Mouse (Mus musculus) hindbrain, postnatal 0 days (tissue): ENCODE results near the gene Hnf1b. TPM values are rescaled to one million over a fixed set of nuclear protein-coding genes. Genes with fewer than 3 reads are reported as not detected.

ENCODE experiments used
- ATAC-seq: fragments of 200-750 bp; cut with Nextera tagmentation; 2 replicates; pipeline ENCODE4 v1.8.0; 2017; ENCODE audit warnings: mild to moderate bottlenecking, moderate TSS enrichment, moderate library complexity
- DNase-seq: peaks from one replicate; pipeline ENCODE4 v3.0.0-alpha.2; 2015; ENCODE audit warnings: low spot score
- H3K27ac ChIP-seq: fragments of 300-500 bp; sonication (generic); 2 replicates; pipeline ENCODE4 v1.5.1; 2014; ENCODE audit warnings: mild to moderate bottlenecking
- H3K27me3 ChIP-seq: fragments of 300-500 bp; sonication (generic); 2 replicates; pipeline ENCODE4 v1.6.1; 2014; ENCODE audit warnings: low read length, mixed read lengths; ENCODE audit not compliant: insufficient read depth
- H3K36me3 ChIP-seq: fragments of 300-500 bp; sonication (generic); 2 replicates; pipeline ENCODE4 v1.6.1; 2014; ENCODE audit warnings: low read length, mixed read lengths; ENCODE audit not compliant: insufficient read depth
- H3K4me1 ChIP-seq: fragments of 300-500 bp; sonication (generic); 2 replicates; pipeline ENCODE4 v1.6.1; 2014; ENCODE audit warnings: antibody characterized with exemption, low read length, mixed read lengths; ENCODE audit not compliant: insufficient read depth
- H3K4me2 ChIP-seq: fragments of 300-500 bp; sonication (generic); 2 replicates; pipeline ENCODE4 v1.6.1; 2014; ENCODE audit warnings: low read depth, mild to moderate bottlenecking, low read length, moderate library complexity, mixed read lengths
- H3K4me3 ChIP-seq: fragments of 300-500 bp; sonication (generic); 2 replicates; pipeline ENCODE4 v1.5.1; 2014; ENCODE audit warnings: low read length
- H3K9ac ChIP-seq: fragments of 300-500 bp; sonication (generic); replicated peaks from 2 replicates; pipeline ENCODE4 v1.6.1; 2014; ENCODE audit warnings: mild to moderate bottlenecking, low read length, moderate library complexity, mixed read lengths
- H3K9me3 ChIP-seq: fragments of 300-500 bp; sonication (generic); 2 replicates; pipeline ENCODE4 v1.6.1; 2016; ENCODE audit warnings: low read length, mixed read lengths
- CTCF ChIP-seq: IDR thresholded peaks from 2 replicates; pipeline ENCODE4 v1.5.1; 2016; ENCODE audit warnings: antibody characterized with exemption, control low read depth, low read depth
- WGBS: fragments of 180-500 bp; shearing (Covaris S2); extraction: QIAGEN DNeasy Blood & Tissue Kit; methylation state at CpG from one replicate; pipeline ENCODE4 v1.1.7; 2014; 5-methylcytosine and 5-hydroxymethylcytosine counted together
- polyA plus RNA-seq: library from polyadenylated mRNA; unstranded; fragments of >200 nt; fragmentation: Nextera tagmentation; extraction: Ambion mirVana; gene quantifications from 2 replicates; pipeline ENCODE4 v1.2.1, GENCODE M21; 2015
- total RNA-seq: library from RNA; depleted of rRNA; stranded (reverse); fragments of >200 nt; gene quantifications from 2 replicates; pipeline ENCODE4 v1.2.3, GENCODE M21; 2014

The Hnf1b gene
- total and polyA plus RNA-seq, 2 experiments from 2014 or later, result 0.30 TPM; not detected in 1

DNA sequence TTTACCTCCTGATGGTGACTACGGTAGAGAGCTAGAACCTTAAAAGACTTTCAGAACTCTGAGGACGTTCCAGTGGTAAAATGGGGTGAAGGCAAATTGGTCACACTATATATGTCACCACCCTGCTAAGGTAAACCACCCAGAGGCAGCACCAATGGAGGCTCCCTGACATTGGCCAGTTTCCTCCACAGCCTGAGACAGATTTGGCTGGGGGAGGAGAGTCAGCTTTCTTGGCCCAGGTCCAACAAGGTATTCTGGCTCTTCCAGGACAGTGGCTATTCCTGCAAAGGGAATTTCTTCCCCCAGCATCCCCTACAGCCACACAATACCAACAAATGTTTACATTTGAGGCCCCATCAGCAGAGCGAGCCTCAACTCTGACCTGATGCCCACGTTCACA is 31.9 kb upstream of the Hnf1b start:
- no peak overlapping the region for H3K4me3 ChIP-seq
- TF ChIP-seq CTCF, result no peak
- no peak overlapping the region for H3K4me2 ChIP-seq
- no peak overlapping the region for H3K9ac ChIP-seq
- WGBS, result 84% methylated on average over 4 of the region's 4 CpGs
- ATAC-seq, result no peak
- no peak overlapping the region for H3K27ac ChIP-seq
- no peak for DNase-seq
- no peaks in the 10 kb centered on the region for H3K36me3 ChIP-seq
- H3K27me3 ChIP-seq, result no peaks in the 10 kb centered on the region
- H3K9me3 ChIP-seq, result no peaks in the 10 kb centered on the region
- no peaks in the 10 kb centered on the region for H3K4me1 ChIP-seq

DNA sequence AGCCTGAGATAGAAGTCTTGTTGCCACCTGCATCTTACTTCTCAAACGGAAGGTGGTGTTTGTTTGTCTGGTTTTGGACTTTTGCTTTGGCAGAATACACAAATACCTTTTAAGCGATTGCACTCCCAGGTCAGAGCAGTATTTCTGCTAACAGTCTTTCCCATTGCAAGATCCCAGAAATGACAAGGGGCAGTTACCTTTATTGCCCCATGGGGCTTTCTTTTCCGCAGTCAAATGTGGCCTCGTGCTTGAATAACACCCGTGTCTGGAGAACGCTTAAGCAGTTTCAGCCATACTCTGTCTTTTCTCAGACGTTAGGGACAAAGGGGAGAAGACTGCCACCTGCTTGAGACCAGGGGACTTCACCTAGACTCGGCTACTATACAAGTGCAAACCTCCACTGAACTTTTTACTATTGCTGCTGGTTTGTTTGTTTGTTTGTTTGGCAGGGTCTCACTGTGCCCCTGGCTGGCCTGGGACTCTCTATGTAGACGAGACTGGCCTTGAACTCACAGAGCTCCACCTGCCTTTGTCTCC is 31.2 kb upstream of the Hnf1b start:
- no peaks in the 10 kb centered on the region for H3K36me3 ChIP-seq
- no peak overlapping the region for H3K4me3 ChIP-seq
- ATAC-seq, result no peak
- no peak for DNase-seq
- H3K4me1 ChIP-seq, result no peaks in the 10 kb centered on the region
- H3K9ac ChIP-seq, result no peak overlapping the region
- no peak overlapping the region for H3K27ac ChIP-seq
- no peaks in the 10 kb centered on the region for H3K9me3 ChIP-seq
- 60% methylated on average over 9 of the region's 9 CpGs for WGBS
- H3K27me3 ChIP-seq, result no peaks in the 10 kb centered on the region
- H3K4me2 ChIP-seq, result no peak overlapping the region
- TF ChIP-seq CTCF, result no peak

DNA sequence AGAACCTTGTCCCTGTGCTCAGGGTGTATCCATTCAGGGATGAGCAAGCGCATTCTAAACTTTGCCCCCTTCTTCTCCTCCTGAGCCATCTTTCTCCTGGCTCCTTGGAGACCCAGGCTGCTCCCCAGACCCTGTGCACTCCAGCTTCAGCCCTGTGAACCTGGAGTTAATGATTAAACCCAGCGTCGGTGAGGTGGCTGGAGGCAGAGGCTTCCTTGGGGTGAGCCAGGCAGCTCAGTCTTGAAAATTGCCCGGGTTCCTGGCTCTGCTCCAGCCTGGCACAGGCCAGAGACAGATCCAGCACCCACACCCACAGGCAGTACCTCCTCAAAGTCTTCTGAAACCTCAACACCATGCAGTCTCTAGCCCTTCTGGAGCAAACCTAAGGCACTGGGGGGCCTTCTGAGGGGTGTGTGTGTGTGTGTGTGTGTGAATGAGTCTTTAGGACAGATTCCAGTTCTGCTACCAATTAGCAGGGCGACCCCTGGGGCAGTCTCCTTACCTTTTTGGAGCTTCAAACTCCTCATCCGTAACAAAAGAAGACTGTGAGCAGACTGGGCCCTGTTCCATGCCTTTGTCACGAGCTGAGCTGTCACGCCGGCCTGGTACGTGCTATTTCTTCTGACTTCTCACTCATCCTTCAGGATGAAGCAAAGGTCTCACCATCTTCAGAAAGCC is 29.9 kb upstream of the Hnf1b start:
- Histone ChIP-seq H3K4me2 (no peak overlapping the region), H3K4me3 (no peak overlapping the region), H3K27me3 (no peaks in the 10 kb centered on the region), H3K36me3 (no peaks in the 10 kb centered on the region), H3K9me3 (no peaks in the 10 kb centered on the region), H3K4me1 (no peaks in the 10 kb centered on the region), H3K9ac (no peak overlapping the region), H3K27ac (no peak overlapping the region)
- DNase-seq (no peak), ATAC-seq (no peak)
- no peak for TF ChIP-seq CTCF
- WGBS, result 35% methylated on average over 10 of the region's 10 CpGs

DNA sequence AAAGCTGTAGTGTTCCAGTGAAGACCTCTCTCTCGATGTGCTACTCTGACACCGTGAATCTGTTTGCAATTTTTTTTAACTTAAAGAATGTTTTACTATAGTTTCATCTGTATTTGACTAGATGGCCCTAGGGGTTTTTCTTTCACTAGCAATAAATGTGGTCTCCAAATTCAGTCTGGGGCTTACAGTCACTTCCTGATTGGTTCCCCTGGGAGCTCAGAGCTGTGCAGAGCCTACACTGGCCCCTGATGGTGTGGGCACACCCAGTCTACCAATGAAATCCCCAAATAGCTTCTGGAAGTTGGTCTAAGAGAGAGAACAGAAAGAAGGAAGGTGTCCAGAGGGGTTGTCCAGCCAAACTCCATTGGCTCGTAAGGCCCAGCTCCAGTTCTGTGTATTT is 23.7 kb upstream of the Hnf1b start:
- no peak for ATAC-seq
- Histone ChIP-seq H3K4me3 (no peak overlapping the region), H3K9me3 (no peaks in the 10 kb centered on the region), H3K27ac (no peak overlapping the region), H3K4me2 (no peak overlapping the region), H3K36me3 (no peaks in the 10 kb centered on the region), H3K4me1 (no peaks in the 10 kb centered on the region), H3K27me3 (no peaks in the 10 kb centered on the region), H3K9ac (no peak overlapping the region)
- no peak for TF ChIP-seq CTCF
- WGBS, result 88% methylated on average over 3 of the region's 3 CpGs
- DNase-seq, result no peak

DNA sequence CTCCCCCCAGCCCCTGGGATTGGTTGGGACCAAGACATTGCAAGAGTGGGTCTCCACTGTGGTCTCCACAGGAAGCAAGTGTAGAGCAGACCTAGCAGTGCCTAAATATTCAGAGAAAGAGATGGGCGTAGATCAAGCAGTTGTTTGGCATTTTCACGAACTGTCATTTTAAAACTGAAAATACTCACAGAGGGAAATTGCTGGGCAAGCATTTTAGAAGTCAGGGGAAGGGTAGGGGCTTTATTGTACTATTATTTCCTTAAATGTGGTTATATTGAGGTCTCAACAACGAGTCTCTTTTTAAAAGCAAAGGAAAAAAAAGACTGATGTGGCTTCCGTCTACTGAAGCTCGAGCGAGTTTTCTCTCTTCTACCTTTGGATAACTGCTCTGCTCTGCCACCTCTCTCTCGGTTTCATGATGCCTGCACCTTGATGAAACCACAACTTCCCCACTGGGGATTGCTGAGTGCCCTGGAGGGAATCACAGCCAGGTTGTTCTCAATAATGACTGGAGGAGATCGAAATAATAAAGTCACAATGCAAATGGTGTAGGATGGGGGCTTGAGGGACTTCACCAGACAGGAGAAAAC is 21.2 kb upstream of the Hnf1b start:
- no peaks in the 10 kb centered on the region for H3K9me3 ChIP-seq
- H3K4me2 ChIP-seq, result no peak overlapping the region
- H3K4me1 ChIP-seq, result no peaks in the 10 kb centered on the region
- no peak overlapping the region for H3K4me3 ChIP-seq
- no peak overlapping the region for H3K27ac ChIP-seq
- ATAC-seq, result no peak
- H3K27me3 ChIP-seq, result no peaks in the 10 kb centered on the region
- no peaks in the 10 kb centered on the region for H3K36me3 ChIP-seq
- TF ChIP-seq CTCF, result no peak
- no peak for DNase-seq
- H3K9ac ChIP-seq, result no peak overlapping the region
- WGBS, result 85% methylated on average over 8 of the region's 8 CpGs

DNA sequence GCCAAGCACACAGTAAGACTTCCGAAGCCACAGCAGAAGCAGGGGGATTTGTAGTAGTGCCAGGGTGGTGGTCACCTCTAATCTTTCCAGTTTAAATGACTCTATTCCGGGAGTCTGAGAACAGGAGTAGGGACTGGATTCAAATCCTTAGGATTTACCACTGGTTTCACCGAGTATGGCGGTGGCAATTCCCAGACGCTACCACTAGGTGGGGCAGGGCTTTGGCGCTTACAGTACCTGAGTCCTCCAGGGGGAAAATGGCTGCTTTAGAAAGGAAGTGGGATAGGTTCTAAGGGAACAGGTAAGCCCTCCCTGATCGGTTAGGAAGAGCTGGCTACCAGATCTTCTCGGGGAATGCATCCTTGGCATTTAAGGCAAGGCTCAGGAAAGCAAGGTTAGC is 17.5 kb upstream of the Hnf1b start:
- Histone ChIP-seq H3K4me2 (no peak overlapping the region), H3K9me3 (no peaks in the 10 kb centered on the region), H3K27me3 (no peaks in the 10 kb centered on the region), H3K27ac (no peak overlapping the region), H3K9ac (no peak overlapping the region), H3K36me3 (no peaks in the 10 kb centered on the region), H3K4me3 (no peak overlapping the region), H3K4me1 (no peaks in the 10 kb centered on the region)
- peak; percentile 66 for TF ChIP-seq CTCF
- ATAC-seq, result no peak
- DNase-seq, result no peak
- WGBS, result 40% methylated on average over 8 of the region's 8 CpGs

DNA sequence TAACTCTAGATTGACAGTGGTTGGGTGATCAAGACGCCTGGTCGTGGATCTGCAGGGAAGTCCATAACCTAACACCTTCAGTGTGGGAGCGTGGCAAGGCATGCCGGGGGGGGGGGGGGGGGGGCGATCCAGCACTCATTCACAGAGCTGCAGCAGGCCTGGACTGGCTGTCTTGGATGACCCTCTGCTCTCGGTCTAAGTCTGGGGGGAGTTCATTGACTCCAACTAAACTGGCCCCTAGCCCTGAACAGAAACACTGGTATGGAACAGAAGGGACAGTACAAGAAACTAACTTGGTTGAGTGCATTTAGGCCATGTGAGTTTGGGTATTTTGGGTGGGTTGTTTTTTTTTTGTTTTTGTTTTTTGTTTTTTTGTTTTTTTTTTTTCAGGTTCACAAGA is 16.3 kb upstream of the Hnf1b start:
- WGBS, result 90% methylated on average over 6 of the region's 6 CpGs
- Histone ChIP-seq H3K9ac (no peak overlapping the region), H3K27ac (no peak overlapping the region), H3K36me3 (no peaks in the 10 kb centered on the region), H3K4me3 (no peak overlapping the region), H3K9me3 (no peaks in the 10 kb centered on the region), H3K4me2 (no peak overlapping the region), H3K4me1 (no peaks in the 10 kb centered on the region), H3K27me3 (no peaks in the 10 kb centered on the region)
- ATAC-seq (no peak), DNase-seq (no peak)
- no peak for TF ChIP-seq CTCF
